Mouse (Mus musculus) spleen, adult 2 months (tissue): Measurements from ENCODE around the gene Lef1. TPM values are rescaled to one million over a fixed set of nuclear protein-coding genes. Genes with fewer than 3 reads are reported as not detected.

ENCODE experiments used
- DNase-seq, 2 experiments: peaks; one replicate each; pipeline versions ENCODE4 v3.0.0 to v3.0.0-alpha.2; 2012 to 2021; ENCODE audit warnings: low spot score in 2 of 2, low read depth in 1 of 2
- H3K27ac ChIP-seq: fragments of 200-500 bp; 2 replicates; pipeline ENCODE4 v1.5.1; 2012; ENCODE audit warnings: low read length, inconsistent platforms; ENCODE audit not compliant: insufficient read depth
- H3K27me3 ChIP-seq: fragments of 200-500 bp; 2 replicates; pipeline ENCODE4 v1.6.1; 2012; ENCODE audit warnings: mild to moderate bottlenecking, moderate library complexity, low read length, inconsistent platforms; ENCODE audit not compliant: control insufficient read depth, insufficient read depth
- H3K36me3 ChIP-seq: fragments of 200-500 bp; 2 replicates; pipeline ENCODE4 v1.6.1; 2012; ENCODE audit warnings: mild to moderate bottlenecking, low read length, inconsistent platforms; ENCODE audit not compliant: control insufficient read depth, insufficient read depth
- H3K4me1 ChIP-seq: fragments of 200-500 bp; 2 replicates; pipeline ENCODE4 v1.6.1; 2011; ENCODE audit warnings: inconsistent platforms; ENCODE audit not compliant: control insufficient read depth, insufficient read depth, insufficient read length
- H3K4me3 ChIP-seq: fragments of 200-500 bp; 2 replicates; pipeline ENCODE4 v1.5.1; 2011; ENCODE audit warnings: mild to moderate bottlenecking, inconsistent platforms; ENCODE audit not compliant: insufficient read depth, insufficient read length; ENCODE audit errors: extremely low read depth
- CTCF ChIP-seq: fragments of 200-500 bp; IDR thresholded peaks from 2 replicates; pipeline ENCODE4 v1.5.1; 2011; ENCODE audit warnings: mild to moderate bottlenecking, inconsistent platforms; ENCODE audit not compliant: insufficient read depth, insufficient read length, insufficient replicate concordance; ENCODE audit errors: extremely low read depth
- POLR2A ChIP-seq: fragments of 200-500 bp; IDR thresholded peaks from 2 replicates; pipeline ENCODE4 v1.6.1; 2011; ENCODE audit warnings: low read depth, low read length, inconsistent platforms
- WGBS: fragments of 180-500 bp; shearing (Covaris S2); methylation state at CpG from one replicate; pipeline ENCODE4 v1.1.7; 2018; 5-methylcytosine and 5-hydroxymethylcytosine counted together
- polyA plus RNA-seq: library from polyadenylated mRNA; depleted of rRNA; stranded (reverse); fragments of >200 nt; gene quantifications from 2 replicates; pipeline ENCODE4 v1.2.3, GENCODE M21; 2012

Gene Lef1
- polyA plus RNA-seq, 1 experiment, result 50.9 TPM

DNA sequence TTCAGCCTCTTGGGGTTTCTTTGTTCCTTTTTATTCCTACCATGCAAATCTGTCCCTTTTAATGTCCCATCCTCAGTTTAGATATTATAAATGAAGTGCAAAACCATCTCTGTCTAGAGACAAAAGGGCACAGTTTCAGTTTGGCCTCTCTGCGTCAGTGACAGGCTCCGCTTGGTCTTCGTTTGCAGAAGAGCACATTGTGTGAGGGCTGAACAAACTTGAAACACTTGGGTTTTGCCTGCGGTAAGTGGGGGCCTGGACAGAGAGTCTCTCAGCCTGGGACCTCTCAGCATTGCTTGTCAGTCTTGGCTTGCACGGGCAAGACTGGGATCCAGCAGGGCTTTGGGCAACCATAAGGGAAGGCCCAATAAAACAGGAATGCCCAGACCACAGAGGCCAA is 75.9 kb downstream of the Lef1 start:
- 87% methylated on average over 5 of the region's 5 CpGs for WGBS

GRCm38 (mm10) chr3:131190239-131190638 is 80.0 kb downstream of the Lef1 start:
- H3K4me3 ChIP-seq, result no peak overlapping the region
- peaks cover 6% of the 10 kb centered on the region for H3K36me3 ChIP-seq
- no peaks in the 10 kb centered on the region for H3K4me1 ChIP-seq
- 73% methylated on average over 11 of the region's 11 CpGs for WGBS
- H3K27me3 ChIP-seq, result no peaks in the 10 kb centered on the region
- no peak for DNase-seq
- TF ChIP-seq CTCF (no peak), POLR2A (no peak)
- H3K27ac ChIP-seq, result peak overlapping the region; percentile 2; the same call in 1 of the 2 replicates

More for the DNA sequence above, 75.9 kb downstream of the Lef1 start:
- Histone ChIP-seq H3K4me3 (no peak overlapping the region), H3K4me1 (no peaks in the 10 kb centered on the region), H3K27ac (no peak overlapping the region), H3K36me3 (no peaks in the 10 kb centered on the region), H3K27me3 (no peaks in the 10 kb centered on the region)
- DNase-seq, result no peak
- TF ChIP-seq POLR2A (no peak), CTCF (no peak)

- DNase-seq, result no peak
- no peak overlapping the region for H3K4me3 ChIP-seq
- TF ChIP-seq POLR2A (no peak), CTCF (no peak)
- H3K36me3 ChIP-seq, result peaks cover 6% of the 10 kb centered on the region
- no peaks in the 10 kb centered on the region for H3K27me3 ChIP-seq
- no peak overlapping the region for H3K27ac ChIP-seq
- no peaks in the 10 kb centered on the region for H3K4me1 ChIP-seq
- WGBS, result 77% methylated on average over 19 of the region's 19 CpGs
Measured at GRCm38 (mm10) chr3:131190671-131191367, 80.5 kb downstream of the Lef1 start.

DNA sequence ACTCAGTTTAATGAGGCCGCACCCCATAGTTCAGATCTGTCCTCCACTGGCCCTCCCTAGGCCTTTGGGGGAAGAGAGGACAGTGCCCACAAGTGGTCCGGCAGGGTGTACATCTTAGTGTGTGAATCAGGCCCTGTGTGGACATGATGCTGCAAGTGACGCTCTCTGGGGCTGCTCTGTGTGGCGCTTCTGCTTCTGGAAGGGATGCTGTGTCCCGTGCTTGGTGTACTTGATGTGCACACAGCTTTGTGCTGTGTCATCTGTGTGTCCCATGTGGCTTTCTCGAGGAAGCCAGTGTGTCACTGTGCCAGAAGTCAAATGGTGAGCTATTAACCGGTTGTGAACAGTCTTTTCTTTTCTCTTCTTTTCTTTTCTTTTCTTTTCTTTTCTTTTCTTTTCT is 81.2 kb downstream of the Lef1 start:
- no peak overlapping the region for H3K4me3 ChIP-seq

DNA sequence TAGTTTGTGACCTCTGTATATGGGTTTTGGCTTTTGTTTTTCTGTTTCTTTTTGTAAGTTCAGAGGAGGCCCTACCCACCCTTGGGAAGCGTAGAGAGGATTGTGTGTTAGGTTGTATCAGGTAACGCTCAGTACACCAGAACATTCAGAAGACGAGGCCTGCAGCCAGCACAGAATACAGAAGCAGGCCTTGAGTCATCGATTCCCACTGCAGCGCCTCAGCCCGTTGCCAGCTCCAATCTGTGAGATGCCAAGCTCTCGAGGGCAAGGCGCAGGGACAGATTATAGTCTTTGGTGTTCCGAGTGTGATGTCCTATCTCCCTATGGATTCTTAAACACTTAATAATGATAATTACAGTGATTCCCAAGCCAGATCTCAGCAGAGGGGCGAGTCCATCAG is 85.8 kb downstream of the Lef1 start:
- Histone ChIP-seq H3K27ac (no peak overlapping the region), H3K4me3 (no peak overlapping the region), H3K27me3 (no peaks in the 10 kb centered on the region), H3K4me1 (no peaks in the 10 kb centered on the region), H3K36me3 (peaks cover 6% of the 10 kb centered on the region)
- no peak for DNase-seq
- WGBS, result 85% methylated on average over 10 of the region's 10 CpGs
- TF ChIP-seq POLR2A (no peak), CTCF (no peak)

More for the DNA sequence above, 81.2 kb downstream of the Lef1 start:
- WGBS, result 72% methylated on average over 7 of the region's 7 CpGs
- no peaks in the 10 kb centered on the region for H3K4me1 ChIP-seq
- H3K27me3 ChIP-seq, result no peaks in the 10 kb centered on the region
- H3K36me3 ChIP-seq, result peaks cover 6% of the 10 kb centered on the region
- TF ChIP-seq POLR2A (no peak), CTCF (no peak)
- DNase-seq, result no peak
- H3K27ac ChIP-seq, result no peak overlapping the region

DNA sequence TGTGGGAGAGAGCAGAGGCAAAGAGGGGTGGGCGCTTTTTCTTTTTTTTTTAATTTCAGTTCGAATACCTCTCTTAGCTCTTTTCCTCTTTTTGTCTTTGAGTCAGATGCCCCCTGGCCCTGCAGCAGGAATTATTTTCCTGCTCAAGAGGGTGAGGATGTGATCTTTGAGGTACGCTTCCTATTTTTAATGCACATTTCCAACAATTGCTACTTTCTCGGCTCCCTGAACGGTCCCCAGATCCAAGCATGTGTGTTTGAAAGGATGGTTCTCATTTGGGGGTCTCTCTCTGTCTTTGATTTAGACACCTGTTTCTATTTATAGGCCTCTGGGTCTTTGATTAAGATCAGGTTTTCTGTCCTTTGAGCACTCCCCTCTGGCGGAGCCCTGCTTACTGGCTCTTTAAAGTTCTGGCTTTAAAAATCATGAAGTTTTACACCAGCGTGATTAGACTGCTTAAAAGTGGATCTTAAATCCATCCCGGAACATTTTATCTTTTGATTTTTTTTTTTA is 86.3 kb downstream of the Lef1 start:
- no peak overlapping the region for H3K4me3 ChIP-seq
- H3K27me3 ChIP-seq, result no peaks in the 10 kb centered on the region
- no peak overlapping the region for H3K27ac ChIP-seq
- WGBS, result 83% methylated on average over 8 of the region's 8 CpGs
- TF ChIP-seq CTCF (no peak), POLR2A (no peak)
- no peaks in the 10 kb centered on the region for H3K4me1 ChIP-seq
- no peak for DNase-seq
- peaks cover 6% of the 10 kb centered on the region for H3K36me3 ChIP-seq

GRCm38 (mm10) chr3:131198991-131199390 is 88.7 kb downstream of the Lef1 start:
- 88% methylated on average over 3 of the region's 3 CpGs for WGBS
- no peak for DNase-seq
- no peak overlapping the region for H3K27ac ChIP-seq
- no peaks in the 10 kb centered on the region for H3K27me3 ChIP-seq
- no peak for TF ChIP-seq CTCF
- no peak for TF ChIP-seq POLR2A
- no peak overlapping the region for H3K4me3 ChIP-seq
- no peaks in the 10 kb centered on the region for H3K4me1 ChIP-seq
- H3K36me3 ChIP-seq, result peaks cover 4% of the 10 kb centered on the region
